Mouse (Mus musculus): ENCODE measurements around the gene Retn. TPM values are rescaled to one million over a fixed set of nuclear protein-coding genes. Genes with fewer than 3 reads are reported as not detected.

Retn gene
- polyA plus RNA-seq, 1 experiment from 2014 or later = 0.30 TPM

- DNase-seq (ENCODE audit: extremely low spot score, low spot score) = no peak
- Histone ChIP-seq H3K27me3 (ENCODE audit: poor library complexity, severe bottlenecking) (no peaks in the 10 kb centered on the region), H3K4me1 (no peaks in the 10 kb centered on the region; the same call in 1 of the 2 replicates), H3K4me3 (no peak overlapping the region), H3K9me3 (no peaks in the 10 kb centered on the region), H3K36me3 (replicated peaks) (peaks cover 9% of the 10 kb centered on the region), H3K27ac (no peak overlapping the region)
- WGBS = 27% methylated on average over 5 of the region's 5 CpGs
These were observed 9.8 kb upstream of the Retn start for GRCm38 (mm10) chr8:3645804-3646203.

- no peak overlapping the region for H3K4me3 ChIP-seq
- WGBS = 90% methylated on average over 6 of the region's 6 CpGs
- no peaks in the 10 kb centered on the region for H3K9me3 ChIP-seq
- no peaks in the 10 kb centered on the region for H3K36me3 ChIP-seq (replicated peaks)
- DNase-seq (ENCODE audit: extremely low spot score, low spot score) = no peak
- H3K4me1 ChIP-seq = no peaks in the 10 kb centered on the region; the same call in 1 of the 2 replicates
- H3K27ac ChIP-seq = no peak overlapping the region
- H3K27me3 ChIP-seq (ENCODE audit: poor library complexity, severe bottlenecking) = no peaks in the 10 kb centered on the region
These were observed 8.6 kb upstream of the Retn start for GRCm38 (mm10) chr8:3646824-3647531.

- Histone ChIP-seq H3K4me3 (no peak overlapping the region), H3K27me3 (ENCODE audit: poor library complexity, severe bottlenecking) (no peaks in the 10 kb centered on the region), H3K27ac (no peak overlapping the region), H3K36me3 (replicated peaks) (no peaks in the 10 kb centered on the region), H3K9me3 (no peaks in the 10 kb centered on the region), H3K4me1 (no peaks in the 10 kb centered on the region; the same call in 1 of the 2 replicates)
- WGBS = 81% methylated on average over 4 of the region's 4 CpGs
- DNase-seq (ENCODE audit: extremely low spot score, low spot score) = no peak
These were observed 8.0 kb upstream of the Retn start for GRCm38 (mm10) chr8:3647561-3647960.

- Histone ChIP-seq H3K27ac (no peak overlapping the region), H3K27me3 (ENCODE audit: poor library complexity, severe bottlenecking) (no peaks in the 10 kb centered on the region), H3K9me3 (no peaks in the 10 kb centered on the region), H3K36me3 (replicated peaks) (no peaks in the 10 kb centered on the region), H3K4me1 (no peaks in the 10 kb centered on the region; the same call in 1 of the 2 replicates), H3K4me3 (no peak overlapping the region)
- 65% methylated on average over 2 of the region's 2 CpGs for WGBS
- no peak for DNase-seq (ENCODE audit: extremely low spot score, low spot score)
These were observed 7.3 kb upstream of the Retn start for GRCm38 (mm10) chr8:3648268-3648667.

GRCm38 (mm10) chr8:3648990-3649389, 6.6 kb upstream of the Retn start:
- 30% methylated on average over 1 of the region's 1 CpGs for WGBS
- no peaks in the 10 kb centered on the region for H3K27me3 ChIP-seq (ENCODE audit: poor library complexity, severe bottlenecking)
- H3K27ac ChIP-seq = no peak overlapping the region
- no peaks in the 10 kb centered on the region; the same call in 1 of the 2 replicates for H3K4me1 ChIP-seq
- H3K9me3 ChIP-seq = no peaks in the 10 kb centered on the region
- H3K4me3 ChIP-seq = no peak overlapping the region
- DNase-seq (ENCODE audit: extremely low spot score, low spot score) = no peak
- no peaks in the 10 kb centered on the region for H3K36me3 ChIP-seq (replicated peaks)

- Histone ChIP-seq H3K27me3 (ENCODE audit: poor library complexity, severe bottlenecking) (no peaks in the 10 kb centered on the region), H3K4me3 (no peak overlapping the region), H3K36me3 (replicated peaks) (no peaks in the 10 kb centered on the region), H3K27ac (no peak overlapping the region), H3K4me1 (peaks cover 11% of the 10 kb centered on the region), H3K9me3 (no peaks in the 10 kb centered on the region)
- DNase-seq (ENCODE audit: extremely low spot score, low spot score) = no peak
- 70% methylated on average over 3 of the region's 3 CpGs for WGBS
These were observed 2.7 kb upstream of the Retn start for GRCm38 (mm10) chr8:3652845-3653244.

- Histone ChIP-seq H3K27ac (no peak overlapping the region), H3K36me3 (replicated peaks) (no peaks in the 10 kb centered on the region), H3K4me3 (no peak overlapping the region), H3K4me1 (peaks cover 11% of the 10 kb centered on the region), H3K27me3 (ENCODE audit: poor library complexity, severe bottlenecking) (no peaks in the 10 kb centered on the region), H3K9me3 (no peaks in the 10 kb centered on the region)
- DNase-seq (ENCODE audit: extremely low spot score, low spot score) = no peak
- WGBS = 76% methylated on average over 11 of the region's 11 CpGs
These were observed 653 bp upstream of the Retn start for GRCm38 (mm10) chr8:3654726-3655508.

- DNase-seq (ENCODE audit: extremely low spot score, low spot score) = peak; percentile 39
- peak overlapping the region; percentile 32 for H3K4me3 ChIP-seq
- no peaks in the 10 kb centered on the region for H3K9me3 ChIP-seq
- H3K36me3 ChIP-seq (replicated peaks) = no peaks in the 10 kb centered on the region
- peak overlapping the region; percentile 54 for H3K27ac ChIP-seq
- H3K27me3 ChIP-seq (ENCODE audit: poor library complexity, severe bottlenecking) = no peaks in the 10 kb centered on the region
- 26% methylated on average over 7 of the region's 7 CpGs for WGBS
- H3K4me1 ChIP-seq = peaks cover 11% of the 10 kb centered on the region
These were observed 1.3 kb downstream of the Retn start for GRCm38 (mm10) chr8:3656725-3657381.

GRCm38 (mm10) chr8:3660889-3661288, 5.3 kb downstream of the Retn start:
- Histone ChIP-seq H3K4me1 (peaks cover 11% of the 10 kb centered on the region), H3K9me3 (no peaks in the 10 kb centered on the region), H3K36me3 (replicated peaks) (no peaks in the 10 kb centered on the region), H3K4me3 (no peak overlapping the region), H3K27me3 (ENCODE audit: poor library complexity, severe bottlenecking) (no peaks in the 10 kb centered on the region), H3K27ac (no peak overlapping the region)
- WGBS = 89% methylated on average over 8 of the region's 8 CpGs
- DNase-seq (ENCODE audit: extremely low spot score, low spot score) = no peak

GRCm38 (mm10) chr8:3664405-3664804, 8.8 kb downstream of the Retn start:
- Histone ChIP-seq H3K9me3 (no peaks in the 10 kb centered on the region), H3K4me3 (no peak overlapping the region), H3K4me1 (no peaks in the 10 kb centered on the region), H3K27ac (no peak overlapping the region), H3K27me3 (ENCODE audit: poor library complexity, severe bottlenecking) (no peaks in the 10 kb centered on the region), H3K36me3 (replicated peaks) (no peaks in the 10 kb centered on the region)
- whole genome bisulfite sequencing = 71% methylated on average over 5 of the region's 5 CpGs
- DNase-seq (ENCODE audit: extremely low spot score, low spot score) = no peak

- Histone ChIP-seq H3K27ac (no peak within 1 kb of the TSS), H3K27me3 (ENCODE audit: poor library complexity, severe bottlenecking) (no peaks in the 10 kb centered on the region), H3K9me3 (no peaks in the 10 kb centered on the region), H3K36me3 (replicated peaks) (no peaks in the 10 kb centered on the region), H3K4me1 (no peaks in the 10 kb centered on the region), H3K4me3 (no peak within 1 kb of the TSS)
- 83% methylated on average over 6 of the region's 6 CpGs for WGBS
- DNase-seq (ENCODE audit: extremely low spot score, low spot score) = no peak
These were observed 9.9 kb downstream of the Retn start, which contains the start of gene Mcemp1 for GRCm38 (mm10) chr8:3665507-3665906. Gene Mcemp1, plus strand, starts transcription at chr8:3665754.

- Histone ChIP-seq H3K27ac (no peak overlapping the region), H3K36me3 (replicated peaks) (no peaks in the 10 kb centered on the region), H3K27me3 (ENCODE audit: poor library complexity, severe bottlenecking) (no peaks in the 10 kb centered on the region), H3K4me3 (no peak overlapping the region), H3K4me1 (peaks cover 14% of the 10 kb centered on the region), H3K9me3 (no peaks in the 10 kb centered on the region)
- no peak for DNase-seq (ENCODE audit: extremely low spot score, low spot score)
- WGBS = 77% methylated on average over 2 of the region's 2 CpGs
These were observed 14.8 kb downstream of the Retn start for GRCm38 (mm10) chr8:3670388-3670787.
